Mouse (Mus musculus) myocyte (in vitro differentiated cells): ENCODE measurements around the gene Fbxl14. TPM values are rescaled to one million over a fixed set of nuclear protein-coding genes. Genes with fewer than 3 reads are reported as not detected.
"Not testable (repeated sequence)": the region's sequence is repeated elsewhere in the genome, so short reads cannot be mapped to it uniquely, and the experiment has no call there.

ENCODE experiments used
- H3K27me3 ChIP-seq: one replicate; pipeline ENCODE4 v1.6.1; 2011; ENCODE audit not compliant: control insufficient read depth, insufficient read depth, insufficient read length
- H3K36me3 ChIP-seq: one replicate; pipeline ENCODE4 v1.6.1; 2011; ENCODE audit not compliant: control insufficient read depth, insufficient read depth
- H3K4me2 ChIP-seq: one replicate; pipeline ENCODE4 v1.6.1; 2011; ENCODE audit warnings: low read depth, control low read depth
- H3K4me3 ChIP-seq: one replicate; pipeline ENCODE4 v1.5.1; 2011; ENCODE audit warnings: mild to moderate bottlenecking, control low read depth, moderate library complexity
- H3K79me2 ChIP-seq: one replicate; pipeline ENCODE4 v1.6.1; 2011; ENCODE audit not compliant: control insufficient read depth, insufficient read depth
- H3ac ChIP-seq: one replicate; pipeline ENCODE4 v1.6.1; 2011; ENCODE audit not compliant: control insufficient read depth, insufficient read length
- CEBPB ChIP-seq: IDR thresholded peaks from 2 replicates; pipeline ENCODE4 v1.6.1; 2011; ENCODE audit warnings: mild to moderate bottlenecking, moderate library complexity; ENCODE audit not compliant: poor library complexity, insufficient read depth, severe bottlenecking
- E2F4 ChIP-seq: IDR thresholded peaks from one replicate; pipeline ENCODE4 v1.6.1; 2011; ENCODE audit warnings: mild to moderate bottlenecking, control low read depth, moderate library complexity; ENCODE audit not compliant: insufficient read depth
- MAX ChIP-seq: IDR thresholded peaks from one replicate; pipeline ENCODE4 v1.6.1; 2011; ENCODE audit warnings: low read depth, mild to moderate bottlenecking, control low read depth
- MYOD1 ChIP-seq, 3 experiments: IDR thresholded peaks; one replicate each; pipeline ENCODE4 v1.6.1; 2011; ENCODE audit warnings: control low read depth in 2 of 3, low read depth in 2 of 3, mild to moderate bottlenecking in 2 of 3, moderate library complexity in 1 of 3; ENCODE audit not compliant: insufficient read length in 2 of 3, control insufficient read depth in 1 of 3
- MYOG ChIP-seq, 3 experiments: IDR thresholded peaks; one replicate each; pipeline ENCODE4 v1.6.1; 2011; ENCODE audit warnings: control low read depth in 2 of 3, low read depth in 2 of 3, mild to moderate bottlenecking in 2 of 3; ENCODE audit not compliant: insufficient read length in 2 of 3, control insufficient read depth in 1 of 3, insufficient read depth in 1 of 3
- POLR2A ChIP-seq: IDR thresholded peaks from one replicate; pipeline ENCODE4 v1.6.1; 2011; ENCODE audit warnings: low read depth, mild to moderate bottlenecking, control low read depth, moderate library complexity; ENCODE audit not compliant: insufficient read length
- POLR2AphosphoS2 ChIP-seq: IDR thresholded peaks from one replicate; pipeline ENCODE4 v1.6.1; 2011; ENCODE audit warnings: low read depth, control low read depth; ENCODE audit not compliant: insufficient read length
- REST ChIP-seq: IDR thresholded peaks from one replicate; pipeline ENCODE4 v1.6.1; 2011; ENCODE audit warnings: mild to moderate bottlenecking, control low read depth, moderate library complexity; ENCODE audit not compliant: insufficient read depth, insufficient read length
- SRF ChIP-seq: IDR thresholded peaks from one replicate; pipeline ENCODE4 v1.6.1; 2011; ENCODE audit warnings: low read depth; ENCODE audit not compliant: control insufficient read depth, insufficient read length
- TCF12 ChIP-seq: IDR thresholded peaks from one replicate; pipeline ENCODE4 v1.6.1; 2011; ENCODE audit warnings: mild to moderate bottlenecking, control low read depth; ENCODE audit not compliant: poor library complexity, insufficient read depth, severe bottlenecking
- TCF3 ChIP-seq: IDR thresholded peaks from one replicate; pipeline ENCODE4 v1.6.1; 2011; ENCODE audit warnings: low read depth, control low read depth; ENCODE audit not compliant: insufficient read length
- USF1 ChIP-seq: IDR thresholded peaks from one replicate; pipeline ENCODE4 v1.6.1; 2011; ENCODE audit warnings: low read depth, mild to moderate bottlenecking, control low read depth, moderate library complexity
- polyA plus RNA-seq: library from polyadenylated mRNA; unstranded; fragments of >200 nt; fragmentation: generic; extraction: Trizol; gene quantifications from one replicate; pipeline ENCODE4 v1.2.1, GENCODE M21; 2012; ENCODE audit warnings: missing spikeins

Gene Fbxl14
- polyA plus RNA-seq: 13.1 TPM

DNA sequence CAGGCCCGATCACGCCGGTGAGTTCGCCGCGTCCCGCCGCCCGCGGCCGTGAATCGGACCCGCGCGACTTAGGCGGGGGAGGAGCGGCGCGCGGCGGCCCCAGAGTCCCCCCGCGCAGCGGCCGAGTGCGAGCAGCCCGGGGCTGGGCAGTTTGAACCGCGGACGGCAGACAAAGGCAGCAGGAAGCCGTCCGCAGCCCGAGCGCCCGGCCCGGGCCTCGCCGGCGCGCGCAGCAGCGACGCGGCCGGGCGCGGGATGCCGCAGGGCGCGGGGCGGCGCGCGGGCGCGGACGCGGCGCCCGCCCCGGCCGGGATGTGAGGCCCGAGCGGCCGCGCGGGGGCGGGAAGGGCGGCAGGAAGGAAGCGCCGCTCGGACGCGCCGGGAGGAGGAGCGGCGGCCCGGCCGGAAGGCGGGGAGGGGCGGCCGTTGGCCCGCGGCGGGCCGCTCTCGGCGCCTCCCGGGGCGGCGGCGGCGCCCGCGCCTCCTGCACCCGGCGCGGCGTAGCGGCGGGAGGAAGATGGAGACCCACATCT, at the start of gene Fbxl14:
Gene Fbxl14 (plus strand): TSS at position 326 of the 533 bp plus-strand sequence.
- peak within 1 kb of the TSS; percentile 26 for H3ac ChIP-seq
- H3K36me3 ChIP-seq: no peaks in the 10 kb centered on the region
- no peaks in the 10 kb centered on the region for H3K27me3 ChIP-seq
- peak within 1 kb of the TSS; percentile 94 for H3K4me2 ChIP-seq
- H3K4me3 ChIP-seq: peak within 1 kb of the TSS; percentile 66
- peak; percentile 18 for TF ChIP-seq E2F4
- TF ChIP-seq POLR2A: peak; percentile 52
- no peak for TF ChIP-seq USF1
- H3K79me2 ChIP-seq: peaks cover 36% of the 10 kb centered on the region

DNA sequence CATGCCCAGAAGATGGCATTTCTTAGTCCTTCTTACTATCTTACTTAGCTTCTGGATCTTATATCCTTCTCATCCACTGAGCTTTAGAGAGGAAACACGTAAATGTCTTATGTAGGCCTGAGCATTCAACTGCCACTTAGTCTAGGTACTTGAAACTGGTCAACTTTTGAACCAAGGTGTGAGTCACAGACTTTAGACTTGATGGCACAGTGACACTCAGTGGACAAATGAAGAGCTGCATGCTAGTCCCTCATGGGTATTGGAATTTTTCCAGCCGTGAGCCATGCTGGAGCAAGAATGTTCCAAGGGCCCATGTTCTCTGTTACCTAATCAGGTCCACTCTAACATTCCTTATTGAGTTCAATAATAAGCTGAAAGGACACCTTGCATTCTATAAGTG, 49.0 kb upstream of the Fbxl14 start:
- H3ac ChIP-seq: no peak overlapping the region
- no peak overlapping the region for H3K4me3 ChIP-seq
- H3K27me3 ChIP-seq: no peaks in the 10 kb centered on the region
- TF ChIP-seq SRF (no peak), MAX (no peak), MYOG (IDR thresholded peaks at IDR 0.05; ENCODE audit: control insufficient read depth in 1 of 3, insufficient read depth in 1 of 3, insufficient read length in 2 of 3, low read depth in 2 of 3) (no peak), POLR2A (no peak), USF1 (no peak), MYOD1 (IDR thresholded peaks at IDR 0.05; ENCODE audit: control insufficient read depth in 1 of 3, insufficient read length in 2 of 3, low read depth in 2 of 3) (no peak), E2F4 (no peak), CEBPB (no peak), POLR2AphosphoS2 (no peak), TCF12 (no peak), REST (no peak), TCF3 (no peak)
- H3K36me3 ChIP-seq: no peaks in the 10 kb centered on the region
- H3K4me2 ChIP-seq: no peak overlapping the region
- H3K79me2 ChIP-seq: no peaks in the 10 kb centered on the region

DNA sequence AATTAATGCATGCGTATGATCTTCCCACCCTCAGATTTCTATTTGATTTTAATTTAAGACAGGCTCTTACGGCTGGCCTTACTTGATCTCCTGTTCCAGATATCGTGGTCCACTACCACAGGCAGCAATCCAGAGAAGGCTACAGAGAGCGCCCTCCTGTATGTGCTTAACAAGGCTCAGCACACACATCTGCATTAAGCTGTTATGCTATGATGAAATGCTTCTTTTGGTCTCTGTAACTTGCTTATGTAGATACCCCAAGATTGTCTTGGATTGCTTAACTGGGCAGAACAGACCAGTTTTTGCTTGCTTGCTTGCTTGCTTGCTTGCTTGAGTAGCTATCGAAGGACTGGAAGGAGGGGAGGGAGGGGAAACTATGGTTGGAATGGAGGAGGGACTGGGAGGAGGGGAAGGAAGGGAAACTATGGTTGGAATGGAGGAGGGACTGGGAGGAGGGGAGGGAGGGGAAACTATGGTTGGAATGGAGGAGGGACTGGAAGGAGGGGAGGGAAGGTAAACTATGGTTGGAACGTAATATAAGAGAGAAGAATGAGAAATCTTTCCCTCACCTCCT, 47.6 kb upstream of the Fbxl14 start:
- no peak for TF ChIP-seq E2F4
- H3K27me3 ChIP-seq: no peaks in the 10 kb centered on the region
- no peak overlapping the region for H3K4me3 ChIP-seq
- H3ac ChIP-seq: no peak overlapping the region
- no peak overlapping the region for H3K4me2 ChIP-seq
- no peaks in the 10 kb centered on the region for H3K79me2 ChIP-seq
- H3K36me3 ChIP-seq: no peaks in the 10 kb centered on the region

DNA sequence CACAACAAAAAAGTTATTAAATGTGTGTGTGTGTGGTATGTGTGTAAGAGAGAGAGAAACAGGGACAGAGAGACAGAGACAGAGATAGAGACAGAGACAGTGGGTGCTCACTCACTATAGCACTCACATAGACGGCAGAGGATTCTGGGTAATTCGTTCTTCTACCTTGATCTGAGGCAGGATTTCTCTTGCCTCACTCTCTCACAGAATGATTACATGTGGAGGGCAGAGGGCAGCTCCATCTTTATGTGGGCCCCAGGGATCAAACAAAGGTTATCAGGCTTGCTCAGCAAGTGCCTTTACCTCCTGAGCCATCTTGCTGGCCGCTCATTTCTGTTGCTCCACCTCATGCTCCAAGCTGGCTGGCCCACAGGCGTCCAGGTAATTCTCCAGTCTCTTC, 45.1 kb upstream of the Fbxl14 start:
- Histone ChIP-seq H3ac (no peak overlapping the region), H3K4me2 (no peak overlapping the region), H3K4me3 (no peak overlapping the region), H3K36me3 (no peaks in the 10 kb centered on the region), H3K79me2 (no peaks in the 10 kb centered on the region), H3K27me3 (peaks cover 18% of the 10 kb centered on the region)
- TF ChIP-seq POLR2A (no peak), CEBPB (no peak), USF1 (no peak), MYOD1 (IDR thresholded peaks at IDR 0.05; ENCODE audit: control insufficient read depth in 1 of 3, insufficient read length in 2 of 3, low read depth in 2 of 3) (no peak), TCF3 (no peak), MAX (no peak), POLR2AphosphoS2 (no peak), REST (no peak), E2F4 (no peak), TCF12 (no peak), SRF (no peak), MYOG (IDR thresholded peaks at IDR 0.05; ENCODE audit: control insufficient read depth in 1 of 3, insufficient read depth in 1 of 3, insufficient read length in 2 of 3, low read depth in 2 of 3) (no peak)

- H3ac ChIP-seq: no peak overlapping the region
- H3K36me3 ChIP-seq: no peaks in the 10 kb centered on the region
- H3K4me2 ChIP-seq: no peak overlapping the region
- H3K79me2 ChIP-seq: no peaks in the 10 kb centered on the region
- H3K4me3 ChIP-seq: no peak overlapping the region
- peaks cover 26% of the 10 kb centered on the region for H3K27me3 ChIP-seq
- TF ChIP-seq E2F4 (no peak), USF1 (no peak), CEBPB (no peak), REST (no peak), POLR2AphosphoS2 (no peak), MAX (no peak), TCF12 (no peak), TCF3 (no peak), MYOD1 (IDR thresholded peaks at IDR 0.05; ENCODE audit: control insufficient read depth in 1 of 3, insufficient read length in 2 of 3, low read depth in 2 of 3) (no peak), MYOG (IDR thresholded peaks at IDR 0.05; ENCODE audit: control insufficient read depth in 1 of 3, insufficient read depth in 1 of 3, insufficient read length in 2 of 3, low read depth in 2 of 3) (no peak), POLR2A (no peak), SRF (no peak)
Observed at GRCm38 (mm10) chr6:119437894-119438761, 41.3 kb upstream of the Fbxl14 start.

DNA sequence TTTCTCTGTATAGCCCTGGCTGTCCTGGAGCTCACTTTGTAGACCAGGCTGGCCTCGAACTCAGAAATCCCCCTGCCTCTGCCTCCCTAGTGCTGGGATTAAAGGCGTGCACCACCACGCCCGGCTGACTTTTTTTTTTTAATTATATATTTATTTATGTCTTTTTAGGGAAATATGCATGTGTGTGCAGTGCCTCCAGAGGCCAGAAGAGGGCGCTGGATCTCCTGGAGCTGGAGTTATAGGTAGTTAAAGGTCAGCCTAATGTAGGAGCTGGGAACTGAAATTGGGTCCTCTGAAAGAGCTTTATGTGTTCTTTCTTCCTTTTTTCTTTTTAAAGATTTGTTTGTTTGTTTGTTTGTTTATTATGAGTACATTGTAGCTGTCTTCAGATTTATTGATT, 36.7 kb upstream of the Fbxl14 start:
- not testable (repeated sequence) for H3K4me2 ChIP-seq, H3K36me3 ChIP-seq, H3K4me3 ChIP-seq, H3ac ChIP-seq, H3K79me2 ChIP-seq
- H3K27me3 ChIP-seq: peaks cover 24% of the 10 kb centered on the region
